Mouse (Mus musculus): Measurements from ENCODE around the gene Capn13. TPM values are rescaled to one million over a fixed set of nuclear protein-coding genes. Genes with fewer than 3 reads are reported as not detected.

Gene Capn13
- total RNA-seq (2021) = not detected
- long read RNA-seq = 0 reads

- DNase-seq (ENCODE audit: low spot score in 2 of 2) = peak in 1 of 2 experiments; percentile 2
Observed at GRCm38 (mm10) chr17:73400862-73401261, at the start of gene Capn13. Gene Capn13, minus strand, starts transcription at chr17:73400866.

GRCm38 (mm10) chr17:73449104-73449503 lies 48.4 kb upstream of the Capn13 start:
- no peak for DNase-seq (ENCODE audit: low spot score in 2 of 2)

- DNase-seq (ENCODE audit: low spot score in 2 of 2) = no peak
Observed at GRCm38 (mm10) chr17:73440798-73441197, 40.1 kb upstream of the Capn13 start.

- DNase-seq (ENCODE audit: low spot score in 2 of 2) = no peak
Observed at GRCm38 (mm10) chr17:73432564-73433006, 31.9 kb upstream of the Capn13 start.

GRCm38 (mm10) chr17:73432058-73432457 lies 31.4 kb upstream of the Capn13 start:
- no peak for DNase-seq (ENCODE audit: low spot score in 2 of 2)

- no peak for DNase-seq (ENCODE audit: low spot score in 2 of 2)
Observed at GRCm38 (mm10) chr17:73417382-73417781, 16.7 kb upstream of the Capn13 start.

GRCm38 (mm10) chr17:73416181-73416795 lies 15.6 kb upstream of the Capn13 start:
- DNase-seq (ENCODE audit: low spot score in 2 of 2) = no peak

GRCm38 (mm10) chr17:73411817-73412216 lies 11.2 kb upstream of the Capn13 start:
- DNase-seq (ENCODE audit: low spot score in 2 of 2) = no peak

- peak in 1 of 2 experiments; percentile 5 for DNase-seq (ENCODE audit: low spot score in 2 of 2)
Observed at GRCm38 (mm10) chr17:73401272-73401671, 606 bp upstream of the Capn13 start.

GRCm38 (mm10) chr17:73399136-73399535 lies 1.5 kb downstream of the Capn13 start:
- no peak for DNase-seq (ENCODE audit: low spot score in 2 of 2)

GRCm38 (mm10) chr17:73393361-73393760 lies 7.3 kb downstream of the Capn13 start:
- DNase-seq (ENCODE audit: low spot score in 2 of 2) = no peak

GRCm38 (mm10) chr17:73391771-73392170 lies 8.9 kb downstream of the Capn13 start:
- peak in 1 of 2 experiments; percentile 37 for DNase-seq (ENCODE audit: low spot score in 2 of 2)

GRCm38 (mm10) chr17:73390191-73391089 lies 10.2 kb downstream of the Capn13 start:
- peak; percentile 29 to 38 for DNase-seq (ENCODE audit: low spot score in 2 of 2)

GRCm38 (mm10) chr17:73389336-73389735 lies 11.3 kb downstream of the Capn13 start:
- no peak for DNase-seq (ENCODE audit: low spot score in 2 of 2)

GRCm38 (mm10) chr17:73386581-73386980 lies 14.1 kb downstream of the Capn13 start:
- DNase-seq (ENCODE audit: low spot score in 2 of 2) = no peak

GRCm38 (mm10) chr17:73385940-73386339 lies 14.7 kb downstream of the Capn13 start:
- DNase-seq (ENCODE audit: low spot score in 2 of 2) = no peak

GRCm38 (mm10) chr17:73382327-73383014 lies 18.2 kb downstream of the Capn13 start:
- no peak for DNase-seq (ENCODE audit: low spot score in 2 of 2)

- DNase-seq (ENCODE audit: low spot score in 2 of 2) = no peak
Observed at GRCm38 (mm10) chr17:73381681-73382080, 19.0 kb downstream of the Capn13 start.

GRCm38 (mm10) chr17:73377778-73378484 lies 22.7 kb downstream of the Capn13 start:
- DNase-seq (ENCODE audit: low spot score in 2 of 2) = no peak

- DNase-seq (ENCODE audit: low spot score in 2 of 2) = no peak
Observed at GRCm38 (mm10) chr17:73367334-73367733, 33.3 kb downstream of the Capn13 start.

GRCm38 (mm10) chr17:73361054-73361453 lies 39.6 kb downstream of the Capn13 start:
- DNase-seq (ENCODE audit: low spot score in 2 of 2) = no peak

Data from layer of hippocampus, postnatal 10 days (tissue).